Mouse (Mus musculus): ENCODE measurements around the gene Gm20388.

The Gm20388 gene

DNA sequence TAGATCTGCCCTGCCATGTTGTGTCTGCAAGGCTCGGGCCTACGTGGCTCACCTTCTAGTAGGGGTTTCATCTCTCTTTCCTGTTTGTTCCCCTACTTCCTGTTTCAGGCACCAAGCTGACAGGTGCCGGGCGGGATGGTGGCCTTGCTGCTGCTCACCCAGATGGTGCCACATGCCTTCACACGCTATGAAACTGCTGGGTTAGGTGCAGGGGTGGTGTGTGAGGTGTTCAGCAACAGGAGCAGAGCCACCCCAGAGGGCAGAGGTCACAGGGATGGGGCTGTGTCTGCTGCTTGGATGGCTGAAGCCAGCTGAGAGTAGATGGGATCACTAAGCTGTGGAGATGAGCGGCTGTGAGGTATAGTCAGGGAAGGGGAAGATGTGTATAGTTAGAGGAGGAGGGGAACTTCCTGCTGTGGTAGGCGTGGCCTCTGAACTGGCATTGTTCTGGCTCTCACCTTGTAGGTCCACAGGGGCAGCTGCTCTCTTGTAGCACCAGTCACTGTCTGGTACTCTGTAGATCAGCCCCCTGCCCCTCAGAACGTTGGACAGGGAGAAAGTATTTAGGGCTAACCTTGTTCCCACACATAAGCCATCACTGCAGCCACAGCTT lies 4363.1 kb downstream of the Gm20388 start:
- DNase-seq (ENCODE audit: low spot score in 2 of 2) = no peak

DNA sequence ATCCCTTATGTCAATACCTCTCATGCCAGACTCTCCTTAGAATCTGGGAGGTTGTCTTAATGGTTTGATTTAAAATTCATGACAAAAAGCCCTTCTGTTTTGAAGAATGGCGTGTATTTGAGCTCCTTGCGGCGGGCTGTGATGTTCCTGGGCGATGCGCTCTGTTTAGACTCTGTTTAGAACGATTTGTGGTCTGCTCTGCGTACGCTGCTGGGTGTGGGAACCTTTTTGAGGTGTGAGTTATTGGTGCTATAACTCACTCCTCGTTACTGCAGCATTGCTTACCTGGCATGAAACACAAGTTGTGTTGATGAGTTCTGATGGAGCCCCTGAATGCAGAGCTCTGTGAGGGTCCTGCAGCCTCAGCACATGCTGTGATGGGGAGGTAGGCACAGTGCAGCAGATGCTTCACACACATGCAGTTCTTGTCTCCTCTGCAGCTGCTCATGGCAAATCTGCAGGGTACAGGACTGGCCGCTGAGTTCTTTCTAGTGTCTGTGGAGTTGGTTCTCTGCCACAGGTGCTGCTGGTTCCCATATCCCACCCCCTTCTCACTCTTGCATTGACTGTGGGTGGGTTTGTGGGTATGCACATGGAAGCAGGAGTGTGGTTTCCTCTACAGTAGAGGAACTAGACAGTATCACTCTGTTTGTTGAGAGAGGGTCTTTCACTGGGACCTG lies 4363.9 kb downstream of the Gm20388 start:
- no peak for DNase-seq (ENCODE audit: low spot score in 2 of 2)

DNA sequence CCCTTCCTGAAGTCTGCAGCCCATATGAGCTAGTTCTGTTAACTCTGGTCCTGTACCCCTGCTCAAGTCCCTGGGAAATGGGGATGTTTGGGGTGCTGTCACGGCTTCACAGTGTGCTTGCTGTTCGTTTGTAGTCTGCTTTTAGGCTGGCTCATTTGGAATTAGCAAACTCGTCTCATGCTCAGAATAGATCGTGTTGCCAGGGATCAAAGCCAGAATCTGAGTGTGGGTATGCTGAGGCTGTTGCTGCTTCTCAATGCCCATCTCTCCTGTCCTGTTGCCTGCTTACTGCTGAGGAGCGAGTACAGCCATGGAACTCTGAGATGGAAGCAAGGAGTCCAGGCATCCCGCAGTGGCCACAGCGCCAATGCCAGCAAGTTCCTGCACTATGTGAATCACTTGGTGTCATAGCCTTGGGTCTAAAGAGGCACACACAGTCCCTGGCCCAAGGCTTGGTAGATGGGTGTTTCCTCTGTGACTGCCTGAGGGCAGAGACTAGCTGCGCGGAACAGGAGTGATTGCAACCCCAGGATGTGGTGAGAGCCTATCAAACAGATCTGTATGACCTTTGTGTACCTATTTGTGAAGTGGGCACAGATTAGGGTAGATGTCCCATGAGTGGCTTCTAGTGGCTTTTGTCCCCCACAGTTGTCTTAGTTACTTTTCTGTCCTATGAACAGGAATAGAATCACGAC lies 4364.9 kb downstream of the Gm20388 start:
- no peak for DNase-seq (ENCODE audit: low spot score in 2 of 2)

DNA sequence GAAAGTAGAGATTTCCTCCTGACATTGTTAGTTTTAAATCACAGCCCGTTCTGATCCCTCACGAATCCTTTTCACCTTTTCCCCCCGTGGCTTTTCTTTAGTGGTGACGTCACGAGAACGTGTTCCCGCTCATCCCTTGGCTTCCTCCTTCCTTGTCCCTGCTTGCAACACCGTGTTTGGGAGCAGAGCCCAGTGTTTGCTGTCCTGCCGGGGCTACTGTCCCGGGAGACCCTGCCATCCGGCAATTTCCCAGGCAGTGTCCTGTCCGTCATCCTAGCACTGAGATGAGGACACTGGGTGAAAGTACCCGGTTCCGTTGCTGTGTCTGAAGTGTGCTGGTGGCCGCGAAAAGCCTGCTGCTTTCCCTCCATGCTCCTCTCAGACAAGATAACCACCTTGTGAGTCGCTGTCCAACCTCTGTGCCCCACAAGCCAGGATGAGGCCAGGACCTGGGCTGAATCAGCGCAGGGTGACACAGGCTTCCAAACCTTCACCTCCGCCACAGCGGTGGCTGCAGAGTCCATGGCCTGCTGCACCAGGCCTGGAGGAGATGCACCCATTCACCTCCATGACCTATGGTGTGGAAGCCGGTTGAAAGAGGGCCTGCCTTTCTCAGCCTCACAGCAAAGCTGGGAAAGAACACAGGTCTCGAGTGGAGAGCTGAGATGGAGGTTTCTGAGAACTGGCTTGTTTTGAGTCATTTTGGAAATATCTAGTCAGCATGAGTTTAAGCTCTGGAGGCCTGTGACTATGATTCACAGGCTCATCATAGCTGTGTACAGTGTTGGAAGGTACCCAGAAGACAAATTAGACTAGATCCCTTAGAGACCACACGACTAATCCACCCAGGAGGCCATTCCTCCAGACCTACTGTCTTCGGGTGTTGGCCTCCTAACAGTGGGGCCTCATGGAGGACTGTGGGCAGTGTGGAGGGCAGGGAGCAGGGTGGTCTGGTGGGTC lies 4367.6 kb downstream of the Gm20388 start:
- no peak for DNase-seq (ENCODE audit: low spot score in 2 of 2)

DNA sequence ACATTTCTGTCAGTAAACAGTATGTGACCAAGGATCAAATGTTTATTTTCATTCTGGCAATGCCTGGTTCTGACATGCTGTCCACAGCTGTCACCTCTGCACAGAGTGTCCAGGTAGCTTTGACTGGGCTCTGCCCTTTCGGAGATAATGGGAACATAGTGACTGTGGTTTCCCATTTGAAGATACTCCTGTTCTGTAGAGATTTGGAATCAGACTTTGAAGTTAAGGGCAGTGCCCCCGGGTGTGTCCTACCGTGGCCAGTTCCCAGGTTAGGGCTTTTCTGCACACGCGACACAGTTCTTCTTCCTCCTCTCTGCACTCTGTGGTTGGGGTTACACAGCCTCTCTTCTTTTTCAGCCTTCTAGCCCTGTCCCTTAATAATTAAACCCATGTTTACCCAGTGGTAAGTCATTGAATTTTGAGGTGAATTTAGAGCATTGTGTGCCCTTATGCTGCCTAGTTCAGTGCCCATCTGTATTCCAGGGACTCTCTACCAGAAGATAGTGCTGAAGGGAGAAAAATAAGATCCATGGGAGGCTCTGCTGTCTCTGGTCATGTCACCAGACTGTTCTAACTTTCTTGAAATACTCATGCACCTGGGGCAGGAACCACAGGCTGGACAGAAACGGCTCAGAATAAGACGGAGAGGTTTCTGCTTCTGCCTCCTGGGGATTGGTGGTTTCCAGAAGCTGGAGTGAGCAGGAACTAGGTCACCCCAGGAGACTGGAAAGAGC lies 4368.5 kb downstream of the Gm20388 start:
- no peak for DNase-seq (ENCODE audit: low spot score in 2 of 2)

DNA sequence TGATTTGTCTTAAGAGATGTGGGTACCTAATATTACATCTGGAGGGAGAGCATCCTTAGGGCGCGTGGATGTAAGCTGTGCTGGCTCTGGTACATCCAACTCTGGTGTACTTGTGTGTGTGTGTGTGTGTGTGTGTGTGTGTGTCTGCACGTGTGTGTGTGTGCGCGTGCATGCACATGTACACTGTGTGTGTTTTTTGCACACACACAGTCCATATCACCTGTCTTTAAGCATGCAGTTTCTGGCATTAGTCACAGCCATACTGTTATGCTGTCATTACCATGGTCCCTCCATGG lies 4369.0 kb downstream of the Gm20388 start:
- DNase-seq (ENCODE audit: low spot score in 2 of 2) = no peak

DNA sequence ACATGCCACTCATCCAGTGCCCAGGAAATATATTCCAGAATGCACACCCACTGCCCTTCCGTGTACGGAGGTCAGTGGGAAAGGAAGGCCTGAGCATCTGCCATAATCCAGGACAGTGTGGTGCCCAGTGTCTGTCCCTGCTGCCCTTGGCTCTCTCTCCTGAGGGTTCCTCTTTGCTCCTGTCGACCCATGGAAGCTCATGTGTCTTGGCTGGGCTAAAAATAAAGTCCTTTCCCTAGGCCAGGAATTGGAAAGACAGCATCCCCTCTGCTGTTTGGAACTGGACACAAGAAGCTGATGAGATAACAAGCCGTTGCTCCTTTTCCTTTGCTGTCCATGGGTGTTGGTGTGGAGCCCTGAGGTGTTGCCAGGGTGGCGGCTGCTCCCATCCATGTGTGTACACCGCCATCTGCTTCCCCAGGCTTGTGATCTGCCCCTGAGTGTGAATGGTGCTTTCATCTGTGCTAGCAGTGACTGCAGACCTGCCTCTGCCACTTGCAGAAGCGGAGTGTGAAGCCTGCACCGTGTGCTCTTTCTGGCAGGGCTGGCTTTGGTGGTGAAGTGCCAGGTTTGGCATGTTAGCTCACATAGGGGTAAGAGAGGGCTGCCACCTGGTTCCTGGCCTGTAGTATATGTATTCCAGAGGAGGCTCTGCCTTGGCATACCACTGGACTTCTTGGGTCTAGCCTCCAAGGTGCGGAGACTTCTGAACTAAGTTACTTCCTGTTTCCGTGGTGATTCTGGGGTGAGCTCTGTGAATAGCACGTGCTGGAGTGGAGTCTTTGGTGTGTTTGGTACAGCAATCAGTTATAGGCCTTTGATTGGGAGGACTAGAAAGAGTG lies 4371.3 kb downstream of the Gm20388 start:
- DNase-seq (ENCODE audit: low spot score in 2 of 2) = no peak

DNA sequence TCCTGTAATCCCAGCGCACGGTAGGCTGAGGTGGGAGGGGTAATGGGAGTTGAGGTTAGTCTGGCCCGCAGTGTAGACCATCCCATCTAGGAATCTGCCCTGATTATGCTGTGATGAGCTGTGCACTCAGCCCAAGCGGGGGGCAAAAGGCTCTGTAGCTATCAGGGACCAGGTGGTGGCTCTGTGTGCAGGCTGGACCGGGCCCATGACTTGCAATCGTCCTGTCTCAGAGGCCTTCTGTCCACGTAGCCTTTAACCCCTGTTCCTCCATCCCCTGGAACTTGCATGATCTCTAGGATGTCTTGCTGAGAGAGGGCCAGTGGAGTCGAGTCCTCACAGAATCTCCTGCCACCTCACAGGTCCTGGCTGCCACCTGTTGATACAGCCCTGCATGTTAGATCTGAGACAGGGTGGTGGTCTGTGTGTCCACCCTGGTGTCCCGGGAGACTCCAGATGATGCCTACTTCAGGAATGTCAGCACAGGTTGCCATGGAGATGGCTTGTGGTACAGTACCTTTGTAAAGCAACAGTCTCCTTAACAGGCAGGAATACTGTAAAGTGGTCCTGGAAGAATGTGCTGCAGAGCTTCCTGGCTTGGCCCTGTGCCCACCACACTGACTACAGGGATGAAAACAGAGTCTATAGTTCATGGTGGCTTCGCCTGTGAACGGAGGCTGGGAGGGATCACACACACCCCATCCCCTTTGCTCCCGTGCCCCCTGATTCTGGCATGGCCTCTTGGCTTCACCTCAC lies 4372.4 kb downstream of the Gm20388 start:
- DNase-seq (ENCODE audit: low spot score in 2 of 2) = no peak

DNA sequence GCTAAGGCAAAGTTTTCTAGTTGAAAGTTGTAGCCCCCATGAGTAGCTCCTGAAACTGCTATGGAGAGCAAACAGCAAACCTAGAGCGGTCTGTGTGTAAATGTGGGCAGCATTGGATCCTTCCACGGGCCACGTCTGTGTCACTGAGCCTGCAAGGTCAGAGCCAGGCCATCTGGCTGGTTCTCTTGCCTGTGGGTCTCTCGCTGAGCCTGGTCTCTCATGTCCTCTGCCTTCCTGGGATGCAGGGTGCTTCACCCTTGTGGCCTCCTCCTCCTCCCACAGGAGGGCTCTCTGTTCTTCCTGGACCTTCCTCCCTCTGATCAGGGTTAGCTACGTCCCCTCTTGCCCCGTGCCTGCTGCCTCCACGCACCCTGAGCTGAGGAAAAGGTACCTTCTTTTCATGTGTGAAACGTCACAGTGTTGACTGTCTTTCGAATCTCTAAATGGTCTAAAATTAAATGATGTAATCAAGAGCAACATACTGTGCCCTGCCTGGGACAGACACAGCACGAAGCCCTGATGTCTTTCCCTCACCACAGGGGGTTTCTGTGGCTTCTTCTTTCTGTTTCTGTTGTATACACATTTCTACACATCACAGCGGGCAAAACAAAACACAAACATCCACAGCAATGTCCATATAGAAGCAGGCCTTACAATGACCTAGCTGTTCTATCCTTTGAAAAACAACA lies 4373.1 kb downstream of the Gm20388 start:
- DNase-seq (ENCODE audit: low spot score in 2 of 2) = no peak

DNA sequence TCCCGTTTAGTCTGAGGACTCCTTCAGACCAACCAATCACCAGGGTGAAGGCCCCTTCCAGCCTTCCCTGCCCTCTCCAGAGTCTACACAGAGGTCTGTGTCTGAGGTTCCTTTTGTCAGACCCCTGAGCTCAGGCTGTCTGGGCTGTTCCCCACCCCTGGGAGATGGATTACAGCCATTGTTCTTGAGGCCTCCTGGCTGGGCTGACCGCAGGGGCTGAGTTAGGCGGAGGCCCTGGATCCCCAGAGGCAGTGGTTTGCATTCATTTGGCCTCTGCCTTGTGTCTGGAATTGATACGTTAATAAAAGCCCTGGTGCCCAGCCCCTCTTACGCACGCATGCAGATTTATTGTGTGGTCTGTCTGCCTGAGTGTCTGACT lies 4373.7 kb downstream of the Gm20388 start:
- no peak for DNase-seq (ENCODE audit: low spot score in 2 of 2)

DNA sequence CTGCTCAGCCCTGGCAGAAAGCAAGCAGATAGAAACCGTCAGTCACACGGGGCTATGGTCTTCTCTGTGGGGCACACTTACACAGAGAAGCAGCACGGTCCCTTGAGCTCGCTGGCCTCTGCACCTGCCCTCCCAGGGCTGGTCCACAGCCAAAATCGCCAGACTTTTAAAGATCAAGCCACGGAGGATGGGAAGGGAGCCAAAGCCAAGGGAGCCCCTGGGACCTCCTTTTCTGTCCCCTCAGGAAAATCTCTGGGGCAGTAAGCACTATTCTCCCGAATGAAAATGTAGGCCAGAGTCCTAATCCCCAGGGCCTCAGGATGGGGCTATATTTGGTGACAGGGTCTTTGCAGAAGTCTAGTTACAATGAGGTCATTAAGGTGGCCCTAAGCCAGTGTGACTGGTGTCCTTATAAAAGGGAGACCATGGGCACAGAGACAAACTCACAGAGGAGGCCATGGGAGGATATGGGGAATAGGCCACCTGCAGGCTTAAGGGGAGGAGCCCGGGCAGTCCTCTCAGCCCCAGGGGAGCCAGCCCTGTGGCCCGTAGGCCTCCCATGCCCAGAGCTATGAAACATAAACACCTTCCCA lies 4374.4 kb downstream of the Gm20388 start:
- no peak for DNase-seq (ENCODE audit: low spot score in 2 of 2)

DNA sequence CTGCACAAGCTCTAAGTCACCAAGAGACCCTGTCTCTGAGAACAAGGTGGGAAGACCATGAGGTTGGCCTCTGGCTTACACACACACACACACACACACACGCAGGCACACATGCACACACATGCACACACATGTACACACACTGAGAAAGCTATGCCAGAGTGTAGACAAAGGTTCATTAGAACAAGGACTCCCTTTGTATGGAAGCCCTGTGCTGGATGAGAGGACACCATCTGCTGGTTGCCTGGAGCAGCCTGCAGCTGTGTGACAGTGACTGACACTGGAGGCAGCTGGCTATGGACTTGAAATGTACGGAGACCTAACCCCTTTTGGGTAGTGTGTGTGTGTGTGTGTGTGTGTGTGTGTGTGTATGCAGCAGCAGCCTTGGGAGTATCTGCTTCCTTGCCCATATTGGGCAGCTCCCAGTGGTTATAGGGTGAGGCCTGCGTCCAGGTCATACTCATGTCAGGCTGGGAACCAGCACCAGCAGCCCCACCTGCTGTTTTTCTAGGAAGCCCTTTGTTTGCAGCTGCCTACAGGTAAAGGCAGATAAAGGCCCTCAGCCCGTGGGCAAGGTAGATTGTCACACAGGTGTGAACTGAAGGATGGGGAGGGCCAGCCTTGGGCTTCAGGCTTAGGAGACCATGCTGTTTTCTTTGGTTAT lies 4376.0 kb downstream of the Gm20388 start:
- no peak for DNase-seq (ENCODE audit: low spot score in 2 of 2)

DNA sequence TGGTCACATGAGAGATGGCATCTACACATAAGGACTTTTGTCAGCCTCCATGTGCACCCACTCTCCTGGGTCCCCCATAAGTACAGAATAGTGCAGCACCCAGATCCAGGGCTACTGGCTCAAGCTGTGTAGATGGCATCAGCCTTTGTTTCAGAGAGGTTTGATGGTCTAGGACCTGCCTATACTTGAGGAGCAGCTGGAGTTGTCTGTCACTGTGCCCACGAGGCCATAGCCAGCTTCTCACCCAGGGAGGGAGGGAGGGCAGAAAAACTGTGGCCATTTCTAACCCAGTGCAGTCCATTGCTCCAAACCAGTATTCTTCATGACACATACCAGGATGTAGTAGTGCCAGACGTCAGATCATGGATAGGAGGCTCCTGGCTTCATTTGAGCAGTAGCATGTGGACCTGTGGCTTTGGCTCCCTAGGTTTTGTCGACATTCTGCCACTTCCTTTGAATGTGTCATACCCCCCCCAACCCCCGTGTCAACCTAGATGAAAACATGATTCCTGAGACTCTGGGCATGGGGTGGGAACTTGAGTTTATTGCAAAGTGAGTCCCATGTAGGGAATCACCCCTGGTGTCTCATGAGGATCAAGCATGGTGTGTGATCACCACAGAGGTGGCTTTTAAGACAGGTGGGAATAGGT lies 4377.7 kb downstream of the Gm20388 start:
- DNase-seq (ENCODE audit: low spot score in 2 of 2) = no peak

DNA sequence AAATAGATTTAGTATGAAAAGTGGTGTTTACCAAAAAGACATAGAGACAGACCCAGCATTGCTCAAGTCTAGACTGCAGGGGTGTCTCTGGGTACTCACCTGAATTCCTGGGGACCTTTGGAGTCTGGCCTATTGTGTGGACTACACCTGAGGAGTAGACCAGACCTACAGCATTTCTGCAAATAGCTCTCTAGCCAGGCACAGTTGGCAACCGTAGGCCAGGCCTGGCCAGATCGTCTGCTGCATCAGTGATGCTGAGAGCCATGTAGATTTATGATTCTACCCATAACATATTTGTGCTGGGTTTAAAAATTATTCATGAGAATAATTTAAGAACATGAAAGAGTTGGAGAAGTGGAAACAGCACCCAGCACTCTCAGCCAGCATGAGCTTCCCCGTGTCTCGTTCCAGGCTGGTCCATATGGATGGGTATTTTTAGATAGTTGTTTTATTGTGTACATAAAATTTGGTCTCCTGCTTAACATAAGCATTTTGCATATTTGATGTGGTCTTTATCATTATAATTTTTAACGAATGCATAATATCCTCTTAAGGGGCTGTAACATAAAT lies 4378.9 kb downstream of the Gm20388 start:
- no peak for DNase-seq (ENCODE audit: low spot score in 2 of 2)

DNA sequence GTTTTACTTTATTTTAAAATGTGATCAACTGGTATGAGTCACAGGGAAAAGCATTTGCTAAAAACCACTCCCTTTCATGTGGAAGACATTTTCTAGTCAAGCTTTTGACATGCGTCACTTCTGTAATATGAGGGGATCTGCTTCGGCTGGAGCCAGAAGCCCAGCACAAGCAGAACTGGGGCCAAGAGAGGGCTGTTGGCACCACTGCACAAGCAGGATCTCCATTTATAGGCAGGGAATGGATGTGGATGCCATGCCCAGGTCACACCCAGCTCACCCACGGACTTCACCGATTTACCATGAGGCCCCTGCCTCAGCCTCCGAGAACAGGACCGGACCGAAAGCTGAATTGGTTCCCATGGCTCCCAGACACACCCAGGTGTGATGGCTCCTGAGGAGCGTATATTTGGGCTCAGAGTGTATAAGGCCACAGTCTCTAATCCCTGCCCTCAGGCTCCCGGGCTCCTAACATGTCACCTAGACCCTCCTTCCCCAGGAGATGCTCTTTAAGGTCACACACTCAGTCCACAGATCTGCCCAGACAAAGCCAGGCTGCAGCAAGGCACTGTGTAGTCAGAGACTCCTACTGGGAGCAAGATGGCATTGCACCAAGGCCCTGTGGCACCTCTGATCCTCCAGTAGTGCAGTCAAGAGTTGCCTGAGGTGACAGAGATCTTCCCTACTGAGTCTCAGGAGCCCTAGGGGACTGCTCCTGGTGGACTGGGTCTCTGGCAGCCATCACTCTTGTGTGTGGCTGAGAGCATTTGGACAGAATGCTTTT lies 4380.5 kb downstream of the Gm20388 start:
- DNase-seq (ENCODE audit: low spot score in 2 of 2) = no peak

DNA sequence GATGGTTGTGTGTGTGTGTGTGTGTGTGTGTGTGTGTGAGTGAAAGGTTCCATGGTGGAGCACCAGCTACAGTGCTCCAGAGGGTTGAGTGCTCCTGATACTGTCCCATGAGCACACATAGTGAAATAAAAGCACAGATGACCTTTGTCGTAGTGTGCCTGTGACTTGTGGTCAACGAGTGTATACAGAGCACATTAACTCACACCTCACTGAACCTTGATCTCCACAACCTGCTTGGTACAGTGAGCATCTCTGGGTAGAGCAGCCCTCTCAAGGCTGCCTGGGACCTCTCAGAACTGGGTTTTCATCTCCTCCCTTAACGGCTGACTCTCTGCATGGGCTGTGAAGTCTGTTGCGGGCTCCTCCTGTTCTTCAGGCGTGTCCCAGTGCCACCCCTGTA lies 4381.1 kb downstream of the Gm20388 start:
- no peak for DNase-seq (ENCODE audit: low spot score in 2 of 2)

DNA sequence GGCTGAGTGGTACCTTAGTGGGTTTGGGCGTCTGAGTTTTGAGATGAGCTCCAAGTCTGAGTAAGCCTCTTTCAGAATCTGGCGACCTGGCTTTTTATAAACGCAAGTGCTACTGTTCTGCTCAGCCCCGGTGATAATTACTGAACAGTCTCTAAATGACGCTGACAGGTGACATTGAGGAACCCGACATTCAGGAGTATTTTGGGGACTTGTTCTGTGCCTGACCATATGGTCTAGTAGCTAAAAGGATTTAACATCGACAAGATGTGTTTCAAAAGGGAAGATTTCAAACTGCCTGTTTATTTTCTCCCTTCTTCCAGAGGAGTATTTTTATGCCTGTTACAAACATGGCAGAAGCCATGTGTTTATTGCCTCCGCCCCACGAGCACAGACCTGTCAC lies 4382.3 kb downstream of the Gm20388 start:
- no peak for DNase-seq (ENCODE audit: low spot score in 2 of 2)

All from right cerebral cortex, postnatal 36 days (tissue).